Mouse (Mus musculus): ENCODE results near the gene Dda1.

- TF ChIP-seq CTCF (IDR thresholded peaks at IDR 0.05; ENCODE audit: low read depth, low read length) (no peak), POLR2A (IDR thresholded peaks at IDR 0.05; ENCODE audit: insufficient read depth, low read length) (no peak)
These were observed 6.7 kb downstream of the Dda1 start for GRCm38 (mm10) chr8:71475702-71476075.

Data from ES-Bruce4 (cell line).